Mouse (Mus musculus) heart, adult 2 months (tissue): ENCODE measurements around the gene Trappc2l. TPM values are rescaled to one million over a fixed set of nuclear protein-coding genes. Genes with fewer than 3 reads are reported as not detected.
A peak's percentile ranks its signal among the peaks of the same experiment; 100 is the strongest.

Experiments used
- DNase-seq, 2 experiments: peaks; one replicate each; pipeline ENCODE4 v3.0.0; 2021
- H3K27ac ChIP-seq: fragments of 200-600 bp; 2 replicates; pipeline ENCODE4 v1.8.1; 2022
- H3K27me3 ChIP-seq: fragments of 200-500 bp; 2 replicates; pipeline ENCODE4 v1.6.1; 2012; ENCODE audit warnings: mild to moderate bottlenecking, low read length, inconsistent platforms, mixed read lengths; ENCODE audit not compliant: control insufficient read depth, insufficient read depth
- H3K36me3 ChIP-seq: fragments of 200-500 bp; 2 replicates; pipeline ENCODE4 v1.6.1; 2012; ENCODE audit warnings: low read length, inconsistent platforms; ENCODE audit not compliant: control insufficient read depth, insufficient read depth
- H3K4me1 ChIP-seq: fragments of 200-500 bp; 2 replicates; pipeline ENCODE4 v1.6.1; 2011; ENCODE audit warnings: low read length; ENCODE audit not compliant: control insufficient read depth, insufficient read depth
- H3K4me3 ChIP-seq: fragments of 200-600 bp; 2 replicates; pipeline ENCODE4 v1.8.1; 2022
- H3K79me2 ChIP-seq: fragments of 200-500 bp; replicated peaks from 2 replicates; pipeline ENCODE4 v1.6.1; 2012; ENCODE audit warnings: mild to moderate bottlenecking, inconsistent platforms, low read length, moderate library complexity, mixed read lengths; ENCODE audit not compliant: control insufficient read depth, insufficient read depth
- H3K9ac ChIP-seq: fragments of 200-500 bp; 2 replicates; pipeline ENCODE4 v1.6.1; 2012; ENCODE audit warnings: low read depth, mild to moderate bottlenecking, control low read depth, inconsistent platforms, low read length, mixed read lengths
- CTCF ChIP-seq: fragments of 200-600 bp; IDR thresholded peaks from 2 replicates; pipeline ENCODE4 v1.8.1; 2022; ENCODE audit warnings: antibody characterized with exemption, mild to moderate bottlenecking, moderate library complexity
- EP300 ChIP-seq: fragments of 200-500 bp; IDR thresholded peaks from 2 replicates; pipeline ENCODE4 v1.6.1; 2011; ENCODE audit warnings: low read depth, low read length, control low read depth; ENCODE audit not compliant: insufficient read depth
- POLR2A ChIP-seq: fragments of 200-500 bp; IDR thresholded peaks from 2 replicates; pipeline ENCODE4 v1.6.1; 2011; ENCODE audit warnings: mild to moderate bottlenecking, low read depth, low read length, control low read depth; ENCODE audit not compliant: insufficient read depth
- WGBS: fragments of 180-500 bp; shearing (Covaris S2); methylation state at CpG from one replicate; pipeline ENCODE4 v1.1.7; 2018; 5-methylcytosine and 5-hydroxymethylcytosine counted together
- intact Hi-C: fragments of 180-260 bp; cut with DNase I; formaldehyde crosslinking; loops from one replicate; pipeline ENCODE4 v1.15.1; 2025
- polyA plus RNA-seq: library from polyadenylated mRNA; depleted of rRNA; stranded (reverse); fragments of >200 nt; gene quantifications from 2 replicates; pipeline ENCODE4 v1.2.3, GENCODE M21; 2012
- total RNA-seq, 2 experiments: library from RNA; stranded (reverse); gene quantifications; 2 replicates each; pipeline ENCODE4 v1.2.3; 2021

The Trappc2l gene
- total and polyA plus RNA-seq, 3 experiments, result 58.6 to 161 (median 65.4) TPM

DNA sequence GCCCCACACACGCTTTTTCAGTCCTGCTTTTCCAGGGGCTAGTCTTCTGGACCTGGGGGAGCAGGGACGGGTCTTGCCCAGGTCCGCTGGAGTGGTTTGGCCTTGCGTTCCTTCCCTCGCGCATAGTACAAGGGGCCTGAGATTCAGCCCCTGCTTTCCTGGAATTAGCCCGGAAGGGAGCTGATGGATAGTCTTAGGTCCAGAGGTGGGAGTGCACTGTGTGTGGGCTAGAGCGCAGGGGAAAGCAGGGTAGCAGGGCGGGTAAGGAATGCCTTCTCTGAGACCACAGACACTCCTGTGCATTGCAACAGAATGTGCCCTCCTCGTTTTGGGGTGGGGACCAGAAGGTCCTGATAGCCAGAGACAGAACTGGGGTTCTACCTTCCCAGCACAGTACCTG, 34.3 kb upstream of the Trappc2l start:
- H3K36me3 ChIP-seq, result no peaks in the 10 kb centered on the region
- no peak for DNase-seq
- H3K4me3 ChIP-seq, result peak overlapping the region; percentile 64; the same call in 1 of the 2 replicates
- intact Hi-C loops, result no loop called here
- 61% methylated on average over 10 of the region's 10 CpGs for WGBS
- no peak overlapping the region for H3K9ac ChIP-seq
- no peaks in the 10 kb centered on the region for H3K27me3 ChIP-seq
- H3K27ac ChIP-seq, result no peak overlapping the region
- H3K79me2 ChIP-seq, result no peaks in the 10 kb centered on the region
- H3K4me1 ChIP-seq, result peaks cover 13% of the 10 kb centered on the region
- TF ChIP-seq EP300 (no peak), POLR2A (no peak), CTCF (no peak)

DNA sequence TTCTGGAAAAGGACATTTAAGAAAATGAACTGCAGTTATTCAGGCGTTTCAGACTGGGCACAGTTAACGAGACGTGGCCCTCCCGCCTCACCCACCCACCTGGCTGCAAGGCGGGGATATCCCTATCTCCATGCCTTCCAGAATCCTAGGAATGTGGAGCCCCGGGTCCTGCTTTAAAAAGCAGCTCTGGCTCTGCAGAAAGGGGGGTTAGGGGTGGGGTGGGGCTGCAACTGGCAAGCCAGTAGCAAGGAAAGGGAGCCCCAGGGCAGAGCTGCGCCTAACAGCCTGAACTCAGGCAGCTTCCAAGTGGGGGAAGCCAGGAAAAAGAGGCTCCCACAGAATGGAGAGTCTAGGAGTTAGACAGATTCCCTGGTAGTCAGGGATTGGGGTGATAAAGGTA, 32.2 kb upstream of the Trappc2l start:
- H3K4me1 ChIP-seq, result peaks cover 13% of the 10 kb centered on the region
- H3K27me3 ChIP-seq, result no peaks in the 10 kb centered on the region
- no peak overlapping the region for H3K9ac ChIP-seq
- no peaks in the 10 kb centered on the region for H3K36me3 ChIP-seq
- intact Hi-C loops, result no loop called here
- TF ChIP-seq CTCF (no peak), POLR2A (no peak), EP300 (no peak)
- no peak overlapping the region for H3K4me3 ChIP-seq
- DNase-seq, result no peak
- WGBS, result 58% methylated on average over 7 of the region's 7 CpGs
- H3K27ac ChIP-seq, result no peak overlapping the region
- H3K79me2 ChIP-seq, result no peaks in the 10 kb centered on the region

DNA sequence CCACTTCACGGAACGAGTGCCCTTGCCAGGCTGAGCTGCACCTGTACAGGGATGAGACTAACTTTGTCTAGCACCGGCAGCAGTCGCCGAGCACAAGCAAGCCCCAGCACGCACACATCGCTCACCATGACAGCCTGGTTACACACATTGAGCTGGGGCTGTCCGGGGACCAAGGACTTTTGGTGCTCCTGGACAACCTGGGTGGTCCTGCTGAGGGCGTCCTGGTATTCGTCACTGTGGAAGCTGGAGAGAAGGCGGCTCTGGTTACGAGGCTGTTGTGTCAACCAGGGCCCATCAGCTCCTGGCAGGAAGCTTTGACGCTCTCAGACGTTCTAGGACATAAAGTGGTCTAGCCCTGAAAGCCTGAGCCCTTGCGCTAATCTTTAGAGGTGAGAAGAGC, 30.5 kb upstream of the Trappc2l start:
- H3K36me3 ChIP-seq, result no peaks in the 10 kb centered on the region
- no peak overlapping the region for H3K9ac ChIP-seq
- H3K27me3 ChIP-seq, result no peaks in the 10 kb centered on the region
- H3K4me1 ChIP-seq, result peaks cover 3% of the 10 kb centered on the region
- DNase-seq, result no peak
- intact Hi-C loops, result no loop called here
- no peaks in the 10 kb centered on the region for H3K79me2 ChIP-seq
- no peak for TF ChIP-seq POLR2A
- WGBS, result 66% methylated on average over 15 of the region's 15 CpGs
- H3K27ac ChIP-seq, result no peak overlapping the region
- H3K4me3 ChIP-seq, result no peak overlapping the region

DNA sequence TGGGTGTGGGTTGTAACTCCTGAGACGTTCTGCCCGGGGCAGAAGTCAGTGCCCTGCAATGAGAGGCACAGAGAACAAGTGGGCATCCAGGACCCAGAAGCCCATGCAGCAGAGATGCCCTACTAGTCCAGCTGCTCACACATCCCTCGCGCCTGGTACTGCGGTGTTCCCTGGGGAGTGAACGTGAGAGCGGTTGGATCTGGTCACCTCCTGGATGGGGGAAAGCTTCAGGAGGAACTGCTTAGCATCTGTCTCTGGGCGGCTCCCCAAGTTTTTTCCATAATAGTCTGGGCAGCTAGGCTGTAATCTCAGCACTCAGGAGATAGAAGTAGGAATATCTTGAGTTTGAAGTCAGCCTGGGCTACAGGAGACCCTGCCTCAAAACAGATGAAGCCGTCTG, 26.5 kb upstream of the Trappc2l start:
- DNase-seq, result no peak
- Histone ChIP-seq H3K27ac (no peak overlapping the region), H3K4me1 (no peaks in the 10 kb centered on the region), H3K27me3 (no peaks in the 10 kb centered on the region), H3K9ac (no peak overlapping the region), H3K79me2 (no peaks in the 10 kb centered on the region), H3K36me3 (no peaks in the 10 kb centered on the region), H3K4me3 (no peak overlapping the region)
- no peak for TF ChIP-seq CTCF
- TF ChIP-seq EP300, result no peak
- no peak for TF ChIP-seq POLR2A
- WGBS, result 56% methylated on average over 9 of the region's 9 CpGs
- intact Hi-C loops, result no loop called here

DNA sequence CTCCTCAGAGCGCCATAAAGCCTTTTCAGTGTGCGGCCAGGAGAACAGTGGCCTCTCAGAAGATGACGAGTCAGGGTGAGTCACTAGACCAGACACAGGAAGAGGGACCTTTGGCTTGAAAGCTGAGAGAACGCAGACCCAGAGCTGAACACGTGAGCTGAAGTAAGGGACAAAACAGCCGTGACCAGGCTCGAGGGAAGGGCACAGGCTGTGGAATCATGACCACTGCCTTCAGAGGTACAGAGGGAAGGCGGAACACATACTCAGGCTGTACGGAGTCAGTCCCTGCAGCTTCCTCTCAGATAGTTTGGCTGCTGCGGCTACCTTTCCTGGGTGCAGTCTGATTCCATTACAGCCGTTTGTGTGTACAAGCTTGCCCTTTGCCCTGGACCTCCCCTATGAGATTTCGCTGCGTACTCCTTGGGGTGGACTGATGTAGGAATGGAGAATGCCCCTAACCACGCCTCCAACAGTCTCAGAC, 26.0 kb upstream of the Trappc2l start:
- H3K79me2 ChIP-seq, result no peaks in the 10 kb centered on the region
- no peak overlapping the region for H3K27ac ChIP-seq
- DNase-seq, result no peak
- no peaks in the 10 kb centered on the region for H3K36me3 ChIP-seq
- H3K9ac ChIP-seq, result no peak overlapping the region
- intact Hi-C loops, result no loop called here
- H3K27me3 ChIP-seq, result no peaks in the 10 kb centered on the region
- 50% methylated on average over 14 of the region's 14 CpGs for WGBS
- no peaks in the 10 kb centered on the region for H3K4me1 ChIP-seq
- TF ChIP-seq EP300 (no peak), CTCF (no peak), POLR2A (no peak)
- H3K4me3 ChIP-seq, result no peak overlapping the region

DNA sequence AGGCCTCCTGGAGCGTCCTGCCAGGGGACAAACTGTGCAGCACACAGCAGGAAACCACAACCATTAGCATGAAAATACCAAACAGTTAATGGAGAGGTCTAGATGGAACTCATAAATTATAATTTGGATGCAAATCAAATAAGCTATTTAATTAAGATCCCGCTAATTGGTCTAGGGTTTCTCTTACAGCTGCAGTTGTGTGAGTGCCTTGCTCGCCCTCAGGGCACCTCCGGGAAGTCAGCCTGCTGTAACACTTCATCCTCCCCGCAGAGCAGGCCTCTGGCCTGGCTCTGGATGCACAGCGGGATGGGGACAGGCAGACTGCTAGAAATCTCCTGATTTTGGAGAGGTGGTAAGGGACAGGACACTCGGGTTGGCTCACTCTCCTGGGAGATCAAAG, 25.3 kb upstream of the Trappc2l start:
- no peaks in the 10 kb centered on the region for H3K4me1 ChIP-seq
- no peaks in the 10 kb centered on the region for H3K27me3 ChIP-seq
- H3K79me2 ChIP-seq, result no peaks in the 10 kb centered on the region
- 87% methylated on average over 7 of the region's 7 CpGs for WGBS
- intact Hi-C loops, result no loop called here
- TF ChIP-seq CTCF, result no peak
- TF ChIP-seq EP300, result no peak
- no peak for TF ChIP-seq POLR2A
- no peak overlapping the region for H3K27ac ChIP-seq
- no peak for DNase-seq
- H3K9ac ChIP-seq, result no peak overlapping the region
- no peak overlapping the region for H3K4me3 ChIP-seq
- no peaks in the 10 kb centered on the region for H3K36me3 ChIP-seq
